Mouse (Mus musculus) G1E (cell line): Measurements from ENCODE around the gene Asns. TPM values are rescaled to one million over a fixed set of nuclear protein-coding genes. Genes with fewer than 3 reads are reported as not detected.

ENCODE experiments used
- ATAC-seq: 2 replicates; pipeline ENCODE4 v1.8.0; 2016; ENCODE audit warnings: mild to moderate bottlenecking; ENCODE audit not compliant: insufficient number of reproducible peaks, poor library complexity, low FRiP score, severe bottlenecking; ENCODE audit errors: extremely low read depth
- DNase-seq: peaks from one replicate; pipeline ENCODE4 v3.0.0; 2012; ENCODE audit warnings: low spot score
- H3K27me3 ChIP-seq: 2 replicates; pipeline ENCODE4 v1.6.1; 2012; ENCODE audit warnings: mild to moderate bottlenecking, low read length, inconsistent platforms; ENCODE audit not compliant: insufficient read depth
- H3K36me3 ChIP-seq: replicated peaks from 2 replicates; pipeline ENCODE3; 2012; ENCODE audit warnings: mild to moderate bottlenecking, inconsistent platforms
- H3K4me1 ChIP-seq: 2 replicates; pipeline ENCODE4 v1.6.1; 2012; ENCODE audit warnings: low read depth, low read length, inconsistent platforms, mixed read lengths; ENCODE audit not compliant: insufficient read depth
- H3K4me3 ChIP-seq: 2 replicates; pipeline ENCODE4 v1.5.1; 2012; ENCODE audit warnings: low read depth, mild to moderate bottlenecking, inconsistent platforms, low read length, moderate library complexity, mixed read lengths
- H3K9me3 ChIP-seq: replicated peaks from 2 replicates; pipeline ENCODE4 v1.6.1; 2012; ENCODE audit warnings: inconsistent platforms
- CTCF ChIP-seq: IDR thresholded peaks from 2 replicates; pipeline ENCODE4 v1.5.1; 2012; ENCODE audit warnings: low read depth, low read length, inconsistent platforms, mixed read lengths
- GATA1 ChIP-seq: IDR thresholded peaks from 2 replicates; pipeline ENCODE4 v1.6.1; 2012; ENCODE audit warnings: borderline replicate concordance, low read length, inconsistent platforms, mixed read lengths
- GATA2 ChIP-seq: IDR thresholded peaks from 2 replicates; pipeline ENCODE4 v1.6.1; 2012; ENCODE audit warnings: low read depth, low read length, inconsistent platforms, borderline replicate concordance
- POLR2AphosphoS5 ChIP-seq: IDR thresholded peaks from 2 replicates; pipeline ENCODE4 v1.6.1; 2012; ENCODE audit warnings: low read depth, low read length, inconsistent platforms; ENCODE audit not compliant: insufficient replicate concordance
- TAL1 ChIP-seq: conservative IDR thresholded peaks from 2 replicates; pipeline ENCODE4 v1.6.1; 2012; ENCODE audit warnings: low read depth, low read length, inconsistent platforms, mixed read lengths
- polyA plus RNA-seq: library from polyadenylated mRNA; stranded (reverse); fragments of >175 nt; gene quantifications from 2 replicates; pipeline ENCODE4 v1.2.3, GENCODE M21; 2012
- total RNA-seq, 2 experiments: library from RNA; stranded (forward) in 1 of 2; stranded (reverse) in 1 of 2; fragments of 200-1000 nt in 1 of 2; fragments of >200 nt in 1 of 2; fragmentation: Nextera tagmentation in 1 of 2; gene quantifications; 2 replicates each; pipeline ENCODE4 v1.2.3; 2014 to 2017

The Asns gene
- total and polyA plus RNA-seq, 3 experiments, result 100 to 2,154 (median 621) TPM

- TF ChIP-seq GATA1 (no peak), TAL1 (no peak), GATA2 (no peak), CTCF (no peak), POLR2AphosphoS5 (no peak)
- Histone ChIP-seq H3K4me3 (peak overlapping the region; percentile 95), H3K36me3 (peaks cover 47% of the 10 kb centered on the region), H3K9me3 (no peaks in the 10 kb centered on the region), H3K27me3 (no peaks in the 10 kb centered on the region), H3K4me1 (peaks cover 57% of the 10 kb centered on the region)
- ATAC-seq (peak; percentile 43; the same call in 1 of the 2 replicates), DNase-seq (peak; percentile 51)
Measured at GRCm38 (mm10) chr6:7690456-7690855, 2.6 kb downstream of the Asns start.

GRCm38 (mm10) chr6:7689180-7689579 lies 3.9 kb downstream of the Asns start:
- Histone ChIP-seq H3K4me1 (peaks cover 51% of the 10 kb centered on the region), H3K36me3 (peaks cover 59% of the 10 kb centered on the region), H3K9me3 (no peaks in the 10 kb centered on the region), H3K27me3 (no peaks in the 10 kb centered on the region), H3K4me3 (peak overlapping the region; percentile 95)
- ATAC-seq (peak; percentile 15; the same call in 1 of the 2 replicates), DNase-seq (no peak)
- TF ChIP-seq TAL1, result no peak
- no peak for TF ChIP-seq POLR2AphosphoS5
- TF ChIP-seq GATA2, result no peak
- no peak for TF ChIP-seq CTCF
- TF ChIP-seq GATA1, result no peak

- peaks cover 87% of the 10 kb centered on the region for H3K36me3 ChIP-seq
- TF ChIP-seq CTCF, result no peak
- no peak for TF ChIP-seq GATA1
- no peak for TF ChIP-seq POLR2AphosphoS5
- TF ChIP-seq TAL1, result no peak
- TF ChIP-seq GATA2, result no peak
- DNase-seq, result no peak
- H3K9me3 ChIP-seq, result no peaks in the 10 kb centered on the region
- peaks cover 50% of the 10 kb centered on the region for H3K4me1 ChIP-seq
- H3K4me3 ChIP-seq, result no peak overlapping the region
- no peaks in the 10 kb centered on the region for H3K27me3 ChIP-seq
- no peak for ATAC-seq
Measured at GRCm38 (mm10) chr6:7686047-7686446, 7.0 kb downstream of the Asns start.

- DNase-seq, result no peak
- no peaks in the 10 kb centered on the region for H3K9me3 ChIP-seq
- no peaks in the 10 kb centered on the region for H3K27me3 ChIP-seq
- ATAC-seq, result no peak
- H3K4me3 ChIP-seq, result no peak overlapping the region
- no peak for TF ChIP-seq CTCF
- no peak for TF ChIP-seq GATA1
- TF ChIP-seq TAL1, result no peak
- TF ChIP-seq GATA2, result no peak
- TF ChIP-seq POLR2AphosphoS5, result no peak
- peaks cover 93% of the 10 kb centered on the region for H3K36me3 ChIP-seq
- peaks cover 35% of the 10 kb centered on the region for H3K4me1 ChIP-seq
Measured at GRCm38 (mm10) chr6:7676194-7676901, 16.7 kb downstream of the Asns start.

- ATAC-seq (0 out of 2 replicates have a peak, but pooled peaks have one; percentile 9), DNase-seq (no peak)
- Histone ChIP-seq H3K27me3 (no peaks in the 10 kb centered on the region), H3K4me1 (peaks cover 28% of the 10 kb centered on the region), H3K4me3 (no peak overlapping the region), H3K36me3 (peaks cover 56% of the 10 kb centered on the region), H3K9me3 (no peaks in the 10 kb centered on the region)
- TF ChIP-seq GATA2 (no peak), TAL1 (no peak), CTCF (no peak), GATA1 (no peak), POLR2AphosphoS5 (no peak)
Measured at GRCm38 (mm10) chr6:7672438-7673253, 20.4 kb downstream of the Asns start.

- peaks cover 44% of the 10 kb centered on the region for H3K36me3 ChIP-seq
- TF ChIP-seq TAL1 (no peak), CTCF (no peak), GATA1 (no peak), POLR2AphosphoS5 (peak; percentile 5; the same call in 1 of the 2 replicates), GATA2 (no peak)
- no peaks in the 10 kb centered on the region for H3K27me3 ChIP-seq
- no peak for ATAC-seq
- no peak for DNase-seq
- no peaks in the 10 kb centered on the region for H3K9me3 ChIP-seq
- peaks cover 22% of the 10 kb centered on the region for H3K4me1 ChIP-seq
- no peak overlapping the region for H3K4me3 ChIP-seq
Measured at GRCm38 (mm10) chr6:7671429-7671828, 21.6 kb downstream of the Asns start.
